Mouse (Mus musculus): ENCODE data around the gene Mettl25.

Gene Mettl25

DNA sequence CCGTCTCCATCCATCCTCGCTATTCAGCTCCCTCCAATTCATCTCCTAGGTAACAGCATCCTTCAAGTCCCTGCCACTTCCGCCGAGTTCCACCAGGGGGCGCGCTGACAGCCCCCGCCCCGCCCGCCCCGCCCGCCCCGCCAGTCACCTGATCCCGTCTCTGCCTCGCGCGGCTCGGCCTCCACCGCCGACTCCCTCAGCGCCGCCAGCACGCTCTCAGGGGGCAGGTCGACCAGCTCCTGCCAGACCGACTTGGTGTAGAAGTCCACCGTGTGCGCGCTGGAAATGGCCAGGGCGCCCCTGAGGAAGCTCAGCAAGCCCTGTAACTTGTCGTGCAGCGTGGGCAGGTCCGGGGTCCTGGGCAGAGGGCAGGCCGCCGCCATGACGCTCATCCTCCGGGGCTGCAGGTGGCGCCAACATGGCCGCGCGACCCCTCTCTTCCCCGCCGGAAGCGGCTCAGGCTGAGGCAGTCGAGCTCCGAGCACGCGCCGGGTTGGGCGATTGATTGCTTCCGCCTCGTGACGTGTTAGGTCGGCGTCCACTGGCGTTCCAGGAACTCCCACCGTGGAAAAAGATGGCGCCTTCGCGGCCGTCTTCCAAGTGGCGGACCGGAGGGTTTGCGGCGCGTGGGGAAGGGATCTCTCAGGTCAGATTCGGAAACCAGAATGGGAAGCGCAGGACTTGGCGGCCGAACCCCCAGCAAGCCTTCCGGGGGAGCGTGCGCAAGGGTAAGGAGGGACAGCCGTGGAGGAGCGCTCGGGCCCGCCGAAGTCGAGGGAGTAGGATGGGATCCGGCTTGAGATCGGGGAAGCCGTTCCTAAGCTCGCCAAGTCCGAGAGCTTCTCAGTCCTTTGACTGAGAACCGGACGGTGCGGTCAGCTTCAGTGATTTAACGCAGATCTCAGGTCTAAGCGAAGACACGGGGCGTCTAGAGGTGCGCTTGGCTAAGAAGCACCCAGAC is at the start of gene Mettl25, which contains the start of gene Ccdc59:
Gene Mettl25, minus strand, starts transcription at position 453 of the 961 bp plus-strand sequence.
Gene Ccdc59, plus strand, starts transcription at position 140 of the 961 bp plus-strand sequence.
- ChIA-PET CTCF (interaction anchor here (0.5 to 1.8 kb wide), 13 partner anchors 9 to 1435 kb away, joined by 3 to 15 read pairs (median 4); partner anchors contain the start of gene Tmtc2 (in 1 of the 4)), POLR2A (interaction anchor here in 3 of 4 experiments (0.6 to 2.3 kb wide), 38 partner anchors 9 to 439 kb away, joined by 3 to 40 read pairs (median 7); partner anchors contain the start of gene Tmtc2 (in 2 of the 3))

DNA sequence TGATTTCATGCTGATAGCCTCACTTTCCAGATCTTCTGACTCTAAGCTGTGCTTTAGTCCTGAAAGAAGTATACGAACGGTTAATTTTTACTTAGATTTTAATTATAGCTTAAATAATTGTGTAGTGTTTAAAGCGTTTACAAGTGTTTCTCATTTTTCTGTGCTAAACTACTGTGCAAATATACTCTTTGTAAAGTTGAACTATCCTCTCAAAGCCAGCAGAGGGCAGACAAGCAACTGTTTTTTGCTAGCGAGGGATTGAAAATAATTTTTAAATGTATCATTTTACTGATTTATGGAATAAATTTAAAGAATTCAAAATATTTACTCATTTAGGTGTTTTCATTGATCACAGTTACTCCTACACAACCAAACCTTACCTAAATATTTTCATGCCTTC is 26.1 kb upstream of the Mettl25 start:
- POLR2A ChIA-PET: interaction anchor here in 1 of 4 experiments (1.6 kb wide), 1 partner anchor 26 kb away, joined by 7 read pairs; the partner anchor contains the start of genes Ccdc59 and Mettl25
- CTCF ChIA-PET: no interaction called here

DNA sequence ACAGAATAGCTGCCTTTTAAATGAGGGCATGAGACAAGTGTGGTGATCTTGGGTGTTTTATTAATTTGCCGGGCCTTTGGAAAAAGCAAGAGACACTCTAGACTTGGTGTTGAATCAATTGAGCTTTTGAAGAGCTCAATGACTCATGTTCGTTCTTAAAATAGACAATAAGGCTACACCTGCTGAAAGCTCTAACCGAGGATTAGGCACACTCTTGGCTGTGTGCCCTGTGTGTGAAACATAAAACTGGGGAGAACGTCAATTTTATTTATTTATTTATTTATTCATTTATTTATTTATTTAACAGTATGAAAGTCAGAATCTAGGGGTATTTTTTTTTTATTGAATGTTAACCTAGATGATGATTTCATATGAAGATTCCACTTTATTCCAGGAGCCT is 10.0 kb upstream of the Mettl25 start:
- CTCF ChIA-PET: interaction anchor here in 2 of 4 experiments (0.7 to 1.2 kb wide), 2 partner anchors 10 to 17 kb away, joined by 3 to 4 read pairs; partner anchors contain the start of genes Ccdc59 (in 1 of the 2) and Mettl25 (in 1 of the 2)

DNA sequence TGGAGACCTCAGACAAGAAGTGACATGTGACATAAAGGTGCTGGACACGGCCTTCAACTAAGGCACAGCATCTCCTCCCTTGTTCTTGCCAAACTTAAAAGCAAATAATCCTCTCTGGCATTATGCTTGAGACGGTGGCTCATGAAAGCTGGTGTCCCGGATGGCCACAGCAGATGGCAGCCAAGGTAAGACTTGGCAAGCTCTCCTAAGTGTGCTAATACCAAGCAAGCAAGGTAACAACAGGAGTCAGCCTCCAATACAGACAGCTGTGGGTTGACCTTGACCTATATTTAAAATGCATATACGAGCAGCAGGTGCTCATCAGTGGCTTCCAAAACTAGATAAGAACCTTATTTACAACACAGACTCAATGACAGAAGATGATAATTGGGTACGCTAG is 9.1 kb upstream of the Mettl25 start:
- CTCF ChIA-PET: interaction anchor here in 2 of 4 experiments (0.7 to 1.2 kb wide), 2 partner anchors 9 to 16 kb away, joined by 3 to 4 read pairs; partner anchors contain the start of genes Ccdc59 (in 1 of the 2) and Mettl25 (in 1 of the 2)
- POLR2A ChIA-PET: interaction anchor here in 3 of 4 experiments (0.9 to 3.6 kb wide), 8 partner anchors 9 to 17 kb away, joined by 3 to 24 read pairs (median 4); partner anchors contain the start of genes Ccdc59 (in 3 of the 3) and Mettl25 (in 2 of the 3)

More for the DNA sequence above, 10.0 kb upstream of the Mettl25 start:
- POLR2A ChIA-PET: interaction anchor here in 3 of 4 experiments (1.0 to 3.6 kb wide), 7 partner anchors 9 to 17 kb away, joined by 3 to 24 read pairs (median 4); partner anchors contain the start of genes Ccdc59 (in 3 of the 3) and Mettl25 (in 2 of the 3)

DNA sequence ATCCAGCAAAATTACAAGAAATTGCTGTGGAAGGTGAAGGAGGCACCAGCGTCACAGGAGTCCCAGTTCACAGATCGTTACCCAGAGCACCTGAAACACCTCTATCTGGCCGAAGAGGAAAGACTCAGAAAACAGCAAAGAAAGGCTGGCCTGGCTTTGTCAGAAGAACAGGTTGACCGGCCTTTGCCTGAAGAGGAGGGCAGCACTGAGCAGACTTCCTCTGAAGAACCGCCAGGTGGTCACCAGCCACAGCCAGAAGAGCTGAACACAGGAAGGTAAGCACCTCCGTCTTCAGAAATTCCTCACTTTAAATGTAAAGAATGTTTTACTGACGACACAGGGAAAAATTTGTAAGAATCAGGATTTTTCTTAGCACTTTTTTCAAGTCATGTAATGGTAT is 1.4 kb upstream of the Mettl25 start:
- ChIA-PET CTCF (no interaction called here), POLR2A (no interaction called here)

DNA sequence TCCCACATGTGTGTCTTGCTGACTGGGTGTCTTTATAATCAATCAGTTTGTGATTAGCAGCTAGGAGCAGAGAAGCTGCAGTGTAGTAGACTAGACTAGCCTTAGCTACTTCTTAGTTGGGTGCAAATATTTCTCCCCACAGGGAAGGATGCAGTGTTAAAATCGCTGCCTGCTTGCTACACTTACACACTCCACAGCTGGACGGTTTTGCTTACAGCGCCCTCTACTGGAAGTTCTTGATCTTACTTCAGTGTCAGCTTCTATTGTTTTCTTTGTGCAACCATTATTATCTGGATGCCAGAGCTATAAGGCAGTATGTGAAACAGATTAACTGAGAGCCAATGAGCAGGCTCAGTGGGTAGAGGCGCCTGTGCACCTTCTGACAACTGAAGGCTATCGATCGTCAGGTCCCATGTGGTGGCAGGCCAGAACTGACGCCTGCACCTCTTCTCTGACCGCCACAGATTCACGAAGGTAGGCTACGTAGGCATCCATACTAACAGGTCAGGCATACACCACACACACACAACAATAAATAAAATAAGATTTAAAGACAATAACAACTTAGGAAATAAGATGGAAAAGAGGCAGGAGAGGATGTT is 6.5 kb downstream of the Mettl25 start:
- ChIA-PET POLR2A (interaction anchor here in 3 of 4 experiments (1.0 to 2.2 kb wide), 6 partner anchors 9 to 60 kb away, joined by 3 to 7 read pairs (median 6); no protein-coding TSS in a partner anchor), CTCF (interaction anchor here in 3 of 4 experiments (0.5 to 1.3 kb wide), 10 partner anchors 9 to 102 kb away, joined by 3 to 8 read pairs (median 4); no protein-coding TSS in a partner anchor)

DNA sequence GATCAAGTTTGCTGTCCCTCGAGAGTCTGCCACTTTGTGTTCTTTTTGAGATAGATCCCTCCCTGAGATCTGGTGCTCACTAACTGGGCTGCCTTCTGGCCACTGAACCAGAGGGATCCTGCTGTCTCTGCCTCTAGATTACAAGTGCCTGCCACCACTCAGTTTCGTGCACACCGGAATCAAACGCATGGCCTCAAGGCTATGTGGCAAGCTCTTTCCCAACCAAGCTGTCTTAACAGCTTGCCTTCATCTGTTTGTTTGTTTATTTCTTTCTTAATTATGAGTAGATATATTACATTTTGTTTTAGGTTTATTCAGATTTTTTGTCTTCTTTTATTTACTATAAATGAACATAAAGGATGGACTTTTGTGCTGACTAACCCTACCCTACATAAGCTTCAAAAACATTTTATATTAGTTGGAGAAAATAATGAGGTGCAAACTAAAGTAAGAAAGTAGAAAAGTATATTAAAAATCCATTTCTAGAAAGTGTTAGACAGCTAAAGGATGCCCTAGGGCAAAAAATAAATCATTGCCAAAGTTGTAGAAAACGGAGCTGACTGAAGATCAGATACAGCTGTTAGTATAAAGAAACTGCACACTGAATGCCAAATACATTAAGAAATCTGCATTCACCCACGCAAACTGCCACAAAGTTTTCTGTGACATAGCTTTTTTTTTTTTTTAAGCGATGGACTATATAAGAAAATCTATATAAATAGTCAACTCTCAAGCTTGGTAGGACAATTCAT is 34.7 kb downstream of the Mettl25 start:
- ChIA-PET CTCF (no interaction called here), POLR2A (interaction anchor here in 2 of 4 experiments (1.0 to 1.7 kb wide), 4 partner anchors 11 to 35 kb away, joined by 3 to 8 read pairs (median 4); partner anchors contain the start of genes Ccdc59 (in 1 of the 2) and Mettl25 (in 1 of the 2))

DNA sequence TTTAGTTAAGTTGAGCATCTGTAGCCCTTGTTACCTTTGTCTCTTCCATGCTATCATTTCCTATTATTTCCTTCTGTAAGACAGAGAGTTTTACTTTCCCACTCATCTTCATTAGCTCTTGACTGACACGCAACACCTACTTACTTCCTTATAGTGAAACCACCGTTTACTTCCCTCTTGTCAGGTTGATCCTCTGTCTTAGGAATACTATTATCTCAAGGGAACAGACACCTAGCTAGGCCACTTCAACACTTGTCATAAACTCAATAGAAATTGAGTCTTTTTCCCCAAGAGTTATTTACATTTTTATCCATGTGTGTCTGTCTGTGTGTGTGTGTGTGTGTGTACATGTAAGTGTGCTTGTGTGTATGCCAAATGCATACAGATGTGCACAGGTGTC is 37.7 kb downstream of the Mettl25 start:
- ChIA-PET CTCF (no interaction called here), POLR2A (interaction anchor here in 1 of 4 experiments (1.1 kb wide), 1 partner anchor 15 kb away, joined by 3 read pairs; no protein-coding TSS in a partner anchor)

DNA sequence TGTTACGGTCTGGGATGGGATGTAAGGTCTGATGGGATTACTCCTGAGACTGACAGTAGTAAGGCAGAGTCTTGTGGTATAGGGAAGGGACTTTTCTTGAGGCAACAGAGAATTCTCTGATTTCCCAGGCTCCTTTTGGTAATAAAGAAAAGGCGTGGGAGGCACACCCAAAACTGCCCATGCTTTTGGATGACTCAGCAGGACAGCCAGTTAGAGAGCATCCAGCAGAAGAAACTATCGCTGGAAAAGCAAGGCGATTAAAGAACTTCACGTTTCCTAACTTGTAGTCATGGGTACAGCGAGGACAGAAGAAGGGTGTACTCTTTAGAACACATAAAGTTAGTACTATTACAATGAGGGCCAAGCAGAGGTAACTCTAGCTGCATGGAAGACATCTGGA is 39.0 kb downstream of the Mettl25 start:
- CTCF ChIA-PET: interaction anchor here in 1 of 4 experiments (0.5 kb wide), 1 partner anchor 28 kb away, joined by 3 read pairs; no protein-coding TSS in a partner anchor
- POLR2A ChIA-PET: interaction anchor here in 3 of 4 experiments (0.8 to 2.0 kb wide), 4 partner anchors 15 to 39 kb away, joined by 3 to 7 read pairs (median 4); partner anchors contain the start of genes Ccdc59 (in 3 of the 3) and Mettl25 (in 2 of the 3)

DNA sequence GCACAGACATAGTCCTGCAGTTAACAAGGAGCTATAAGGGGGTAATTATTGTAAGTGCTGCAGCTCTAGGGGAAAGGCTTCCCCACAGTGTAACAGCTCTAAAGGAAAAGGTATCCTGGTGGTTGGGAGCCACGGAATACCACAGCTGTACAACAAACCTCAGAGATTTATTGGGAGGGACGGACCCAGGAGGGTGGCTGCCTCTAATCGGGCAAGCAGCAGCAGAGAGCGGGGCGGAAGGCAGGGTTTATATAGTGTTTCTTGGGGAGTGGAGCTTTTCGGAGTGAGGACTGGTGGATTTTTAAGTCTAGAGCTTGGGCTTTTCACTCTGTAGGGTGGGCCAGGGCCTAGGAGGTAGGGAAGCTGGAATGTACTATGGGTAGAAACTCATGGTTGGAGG is 40.0 kb downstream of the Mettl25 start:
- POLR2A ChIA-PET: interaction anchor here in 2 of 4 experiments (1.0 to 2.0 kb wide), 3 partner anchors 16 to 40 kb away, joined by 3 to 4 read pairs (median 3); partner anchors contain the start of gene Ccdc59 (in 1 of the 2)
- CTCF ChIA-PET: interaction anchor here in 2 of 4 experiments (0.5 to 1.4 kb wide), 2 partner anchors 39 to 81 kb away, joined by 3 to 5 read pairs; partner anchors contain the start of genes Ccdc59 (in 1 of the 2) and Mettl25 (in 1 of the 2)

DNA sequence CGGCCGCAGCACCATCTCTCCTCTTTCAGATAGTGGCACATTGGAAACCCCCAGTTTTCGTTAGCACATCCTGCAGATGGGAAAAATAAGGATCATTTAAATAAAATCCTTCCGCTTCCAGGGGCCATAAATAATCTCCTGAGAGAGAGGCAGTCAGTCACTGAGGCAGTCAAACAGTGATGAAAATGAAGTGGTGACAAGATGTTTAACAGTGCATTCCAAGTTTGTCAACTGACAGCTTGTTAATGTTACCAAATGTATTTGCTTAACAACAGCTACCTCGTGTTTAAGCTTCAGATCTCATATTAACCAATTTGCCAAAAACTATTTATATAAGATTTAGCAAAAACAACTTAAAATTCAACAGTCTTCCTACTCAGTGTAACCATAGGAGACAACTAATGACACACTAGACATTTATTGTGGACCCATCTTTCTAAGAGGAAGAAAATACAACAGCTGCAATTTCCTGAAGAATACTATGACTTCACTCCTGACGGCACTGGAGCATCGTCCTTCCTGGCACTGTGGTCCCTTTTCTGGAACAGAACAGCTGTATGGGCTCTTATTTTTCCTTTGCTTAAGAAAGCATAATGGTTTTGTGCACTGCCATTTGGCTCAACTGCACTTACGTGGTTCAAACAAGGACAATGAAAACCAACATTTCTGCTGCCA is 43.8 kb downstream of the Mettl25 start:
- CTCF ChIA-PET: no interaction called here
- POLR2A ChIA-PET: interaction anchor here in 2 of 4 experiments (1.8 to 1.9 kb wide), 2 partner anchors 38 to 44 kb away, joined by 7 read pairs; partner anchors contain the start of genes Ccdc59 (in 1 of the 2) and Mettl25 (in 1 of the 2)

DNA sequence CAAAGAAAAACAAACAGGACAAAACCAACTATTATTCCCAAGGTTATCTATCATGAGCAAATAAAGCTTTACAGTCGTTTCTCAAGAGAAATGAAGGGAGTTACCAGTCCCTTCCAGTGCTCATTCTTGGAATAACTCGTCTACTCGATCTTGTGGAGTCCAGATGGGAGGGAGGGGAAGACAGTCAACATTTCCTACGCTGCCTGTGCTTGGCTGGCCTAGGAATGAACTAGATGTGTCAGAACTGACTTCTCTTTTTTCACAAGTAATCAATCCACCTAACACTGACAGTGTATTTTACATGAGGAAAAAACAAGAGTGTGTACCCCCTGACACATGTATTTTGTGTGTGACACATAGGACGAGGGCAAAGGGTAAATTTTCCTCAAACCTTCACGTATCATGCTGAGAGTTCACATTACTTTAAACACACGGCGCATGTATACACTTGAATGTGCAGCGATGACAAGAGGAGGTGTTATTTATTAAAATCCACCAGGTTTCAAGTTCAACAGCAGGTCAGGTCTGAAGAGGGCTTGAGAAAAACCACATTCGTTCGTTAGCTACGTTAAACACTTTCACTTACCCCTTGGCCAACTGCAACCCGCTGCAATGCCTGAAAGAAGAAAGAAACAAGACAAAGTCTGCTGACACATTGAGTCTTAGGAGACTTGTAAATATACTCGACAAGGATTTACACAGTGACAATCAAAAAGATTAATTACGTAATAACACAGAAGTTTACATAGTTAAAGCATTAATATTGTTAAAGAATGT is 47.2 kb downstream of the Mettl25 start:
- POLR2A ChIA-PET: no interaction called here

DNA sequence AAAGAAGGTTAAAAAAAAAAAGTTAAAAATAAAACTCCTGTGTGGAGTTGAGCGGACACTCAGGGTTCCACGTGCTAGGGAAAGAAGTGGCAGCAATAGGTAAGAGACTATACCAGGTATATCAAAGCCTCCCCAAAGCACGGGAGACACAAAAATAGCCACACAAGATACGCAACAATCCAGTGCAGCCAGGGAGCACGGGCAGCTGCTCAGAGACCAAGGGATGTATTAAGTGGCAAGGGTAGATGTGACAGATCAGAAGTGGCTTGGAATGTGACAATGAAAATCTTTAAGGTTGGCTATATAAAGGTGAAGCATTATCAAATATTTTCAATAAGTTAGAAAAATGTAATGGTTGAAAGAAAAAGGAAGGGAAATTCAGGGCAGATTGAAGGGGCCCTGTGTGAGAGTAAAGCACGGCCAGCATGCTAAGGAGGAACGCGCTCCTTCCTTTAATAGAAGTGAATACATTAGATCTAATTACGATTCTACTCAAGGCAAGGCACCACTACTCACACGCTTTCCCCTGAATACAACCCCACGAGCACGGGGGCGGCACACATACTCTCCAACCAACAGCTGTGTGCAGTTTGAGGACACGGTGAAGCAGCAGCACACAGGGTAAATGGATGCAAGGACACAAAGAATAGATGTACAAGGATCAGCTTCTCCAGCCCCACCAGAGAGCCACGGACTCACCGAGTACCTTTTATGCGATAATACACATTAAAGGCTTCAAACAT is 52.3 kb downstream of the Mettl25 start:
- CTCF ChIA-PET: no interaction called here
- POLR2A ChIA-PET: interaction anchor here in 2 of 4 experiments (0.7 to 1.2 kb wide), 2 partner anchors 10 to 16 kb away, joined by 3 to 4 read pairs; no protein-coding TSS in a partner anchor

More for the DNA sequence above, 47.2 kb downstream of the Mettl25 start:
- CTCF ChIA-PET: no interaction called here

DNA sequence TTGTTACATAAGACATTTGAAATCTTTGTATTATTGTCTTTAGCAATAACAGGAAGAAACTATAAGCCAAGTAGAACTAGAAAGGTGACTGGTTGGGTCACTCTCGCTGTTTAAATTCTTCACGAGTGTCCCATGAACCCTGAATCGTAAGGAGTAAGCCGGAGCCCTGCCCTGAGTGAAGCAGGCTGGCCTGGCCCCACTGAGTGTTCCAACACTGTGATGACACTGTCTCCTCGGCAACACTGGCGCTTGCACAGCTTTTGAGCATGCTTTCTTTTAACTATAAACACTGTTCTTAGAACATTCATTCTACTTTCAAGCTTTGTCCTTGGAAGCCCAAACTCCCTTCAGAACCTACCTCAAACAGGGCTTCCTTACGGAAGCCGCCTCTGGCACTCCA is 57.4 kb downstream of the Mettl25 start:
- POLR2A ChIA-PET: no interaction called here
- CTCF ChIA-PET: interaction anchor here in 1 of 4 experiments (1.9 kb wide), 1 partner anchor 9 kb away, joined by 10 read pairs; no protein-coding TSS in a partner anchor

DNA sequence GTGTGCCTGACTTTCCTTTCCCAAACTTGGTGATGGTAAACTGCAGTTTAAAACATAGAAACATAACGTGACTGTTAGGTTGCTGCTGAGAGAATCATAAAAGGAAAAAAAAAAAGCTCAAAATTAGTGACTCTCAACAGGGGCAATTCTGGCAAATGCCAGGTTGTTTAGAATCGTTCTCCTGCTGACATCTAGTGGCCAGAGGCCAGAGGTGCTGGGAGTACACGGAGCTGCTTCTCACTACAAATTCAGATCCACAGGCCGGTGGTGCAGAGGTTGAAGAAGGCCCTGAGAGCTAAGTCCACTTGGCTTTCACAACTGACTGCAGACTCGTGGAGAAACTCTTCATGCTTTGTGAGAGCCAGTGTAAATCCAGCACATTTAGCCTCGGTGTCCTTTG is 66.8 kb downstream of the Mettl25 start:
- ChIA-PET POLR2A (interaction anchor here (0.6 to 1.6 kb wide), 6 partner anchors 13 to 231 kb away, joined by 3 to 5 read pairs (median 3); partner anchors contain the start of genes Ccdc59 (in 1 of the 4) and Mettl25 (in 1 of the 4)), CTCF (interaction anchor here (0.5 to 1.5 kb wide), 40 partner anchors 9 to 1115 kb away, joined by 3 to 15 read pairs (median 4); partner anchors contain the start of genes Tmtc2 (in 2 of the 4), Ccdc59 (in 1 of the 4) and Mettl25 (in 1 of the 4))
